Mouse (Mus musculus) liver, embryonic 14.5 days (tissue): ENCODE results near the gene Wdr81.

Source experiments
- CTCF ChIP-seq: IDR thresholded peaks from 2 replicates; pipeline ENCODE4 v1.5.1; 2016; ENCODE audit warnings: antibody characterized with exemption, low read depth, control low read depth
- EP300 ChIP-seq: IDR thresholded peaks from 2 replicates; pipeline ENCODE4 v1.6.1; 2016; ENCODE audit warnings: antibody characterized with exemption, low read depth

DNA sequence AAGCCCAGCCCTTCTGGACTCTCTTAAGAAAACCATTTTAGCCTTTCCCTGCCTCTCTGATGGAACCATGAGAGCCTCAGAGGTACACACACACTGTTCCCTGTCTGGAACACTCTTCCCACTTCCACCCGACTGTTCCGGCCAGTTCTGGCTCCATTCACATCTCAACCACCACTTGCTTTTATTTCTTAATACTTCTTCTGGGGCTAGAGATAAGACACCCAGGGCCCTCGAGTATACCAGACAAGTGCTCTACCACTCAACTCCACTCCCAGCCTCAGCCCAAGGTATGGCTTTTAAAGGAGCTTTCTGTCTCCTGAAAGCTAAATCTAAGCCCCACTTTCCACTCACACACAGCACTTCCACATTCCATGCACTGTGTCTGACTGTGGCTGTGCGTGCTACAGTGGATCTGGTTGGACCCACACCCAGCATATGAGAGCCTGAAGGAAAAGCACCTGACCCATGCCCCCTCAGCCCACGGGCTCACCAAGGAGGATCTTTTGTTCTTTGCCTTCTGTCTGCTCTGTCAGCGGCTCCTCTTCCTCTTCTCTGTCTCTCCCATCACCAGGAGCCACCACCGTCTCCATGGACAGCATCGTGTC, 4.1 kb downstream of the Wdr81 start:
- TF ChIP-seq CTCF (no peak), EP300 (peak; percentile 77)
